Mouse (Mus musculus) liver, embryonic 15.5 days (tissue): ENCODE data around the gene Thtpa. TPM values are rescaled to one million over a fixed set of nuclear protein-coding genes. Genes with fewer than 3 reads are reported as not detected.

Source experiments
- ATAC-seq: fragments of 200-750 bp; cut with Nextera tagmentation; 2 replicates; pipeline ENCODE4 v1.8.0; 2017; ENCODE audit warnings: moderate number of reproducible peaks, mild to moderate bottlenecking, moderate library complexity; ENCODE audit not compliant: insufficient read depth
- H3K27ac ChIP-seq: fragments of 300-500 bp; sonication (generic); replicated peaks from 2 replicates; pipeline ENCODE4 v1.5.1; 2015; ENCODE audit warnings: mild to moderate bottlenecking, inconsistent platforms
- H3K27me3 ChIP-seq: fragments of 300-500 bp; sonication (generic); 2 replicates; pipeline ENCODE4 v1.6.1; 2015; ENCODE audit warnings: mild to moderate bottlenecking, inconsistent platforms
- H3K36me3 ChIP-seq: fragments of 300-500 bp; sonication (generic); replicated peaks from 2 replicates; pipeline ENCODE4 v1.6.1; 2015; ENCODE audit warnings: moderate library complexity, mild to moderate bottlenecking, inconsistent platforms
- H3K4me1 ChIP-seq: fragments of 300-500 bp; sonication (generic); replicated peaks from 2 replicates; pipeline ENCODE4 v1.6.1; 2015; ENCODE audit warnings: inconsistent platforms
- H3K4me2 ChIP-seq: fragments of 300-500 bp; sonication (generic); 2 replicates; pipeline ENCODE4 v1.6.1; 2015; ENCODE audit warnings: moderate library complexity, mild to moderate bottlenecking, inconsistent platforms
- H3K4me3 ChIP-seq: fragments of 300-500 bp; sonication (generic); replicated peaks from 2 replicates; pipeline ENCODE4 v1.5.1; 2015; ENCODE audit warnings: mild to moderate bottlenecking, inconsistent platforms
- H3K9ac ChIP-seq: fragments of 300-500 bp; sonication (generic); 2 replicates; pipeline ENCODE4 v1.6.1; 2015; ENCODE audit warnings: moderate library complexity, mild to moderate bottlenecking, inconsistent platforms
- H3K9me3 ChIP-seq: fragments of 300-500 bp; sonication (generic); replicated peaks from 2 replicates; pipeline ENCODE4 v1.6.1; 2016; ENCODE audit warnings: inconsistent platforms
- WGBS: fragments of 180-500 bp; shearing (Covaris S2); methylation state at CpG from one replicate; pipeline ENCODE4 v1.1.7; 2015; ENCODE audit warnings: mixed read lengths; ENCODE audit not compliant: insufficient replicate concordance; 5-methylcytosine and 5-hydroxymethylcytosine counted together
- polyA plus RNA-seq: library from polyadenylated mRNA; unstranded; fragments of >200 nt; fragmentation: Nextera tagmentation; extraction: Ambion mirVana; gene quantifications from 2 replicates; pipeline ENCODE4 v1.2.1, GENCODE M21; 2015

Gene Thtpa
- polyA plus RNA-seq, 1 experiment from 2014 or later, result 4.4 TPM

DNA sequence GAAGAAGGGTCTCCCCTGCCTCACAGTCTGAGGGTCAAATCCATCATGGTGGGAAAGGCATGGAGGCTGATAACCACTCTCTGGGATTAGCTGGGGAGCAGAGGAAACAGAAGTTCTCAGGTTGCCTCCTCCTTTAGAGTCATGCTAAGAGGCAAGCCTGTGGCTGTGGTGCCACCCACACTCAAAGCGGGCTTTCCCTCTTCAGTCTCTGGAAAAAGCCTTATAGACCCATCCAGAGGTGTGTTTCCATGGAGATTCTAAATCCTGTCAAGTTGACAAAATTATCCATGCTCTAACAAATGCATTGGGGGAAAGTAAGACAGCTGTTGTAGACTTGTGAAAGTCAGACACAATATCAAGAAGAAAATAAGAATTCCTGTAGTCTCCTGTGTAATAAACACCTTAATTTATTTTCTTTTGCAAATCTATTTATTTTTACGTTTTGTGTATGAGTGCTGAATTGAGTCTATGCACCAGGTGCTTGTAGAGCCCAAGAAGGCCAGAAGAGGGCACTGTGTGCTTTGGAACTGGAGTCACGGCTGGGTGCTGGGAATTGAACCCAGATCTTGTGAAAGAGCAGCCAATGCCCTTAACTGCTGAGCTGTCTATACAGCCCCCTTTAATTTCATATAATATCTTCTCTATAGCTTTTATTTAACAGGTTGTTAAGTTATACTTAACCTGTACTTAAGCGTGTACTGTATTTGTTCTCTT lies 25.0 kb downstream of the Thtpa start:
- Histone ChIP-seq H3K27ac (no peak overlapping the region), H3K4me2 (no peak overlapping the region), H3K9ac (no peak overlapping the region), H3K4me3 (no peak overlapping the region), H3K4me1 (peaks cover 7% of the 10 kb centered on the region), H3K27me3 (peaks cover 62% of the 10 kb centered on the region), H3K36me3 (no peaks in the 10 kb centered on the region), H3K9me3 (no peaks in the 10 kb centered on the region)
- WGBS, result 45% methylated on average over 4 of the region's 4 CpGs
- no peak for ATAC-seq

- 0 out of 2 replicates have a peak overlapping the region, but pooled peaks have one; percentile 13 for H3K4me2 ChIP-seq
- H3K9me3 ChIP-seq, result no peaks in the 10 kb centered on the region
- ATAC-seq, result no peak
- H3K4me3 ChIP-seq, result no peak overlapping the region
- WGBS, result 4% methylated on average over 5 of the region's 5 CpGs
- no peaks in the 10 kb centered on the region for H3K4me1 ChIP-seq
- no peaks in the 10 kb centered on the region for H3K36me3 ChIP-seq
- H3K27me3 ChIP-seq, result peaks cover 39% of the 10 kb centered on the region
- no peak overlapping the region for H3K9ac ChIP-seq
- H3K27ac ChIP-seq, result no peak overlapping the region
These were observed 27.4 kb downstream of the Thtpa start for GRCm38 (mm10) chr14:55121947-55122346.

DNA sequence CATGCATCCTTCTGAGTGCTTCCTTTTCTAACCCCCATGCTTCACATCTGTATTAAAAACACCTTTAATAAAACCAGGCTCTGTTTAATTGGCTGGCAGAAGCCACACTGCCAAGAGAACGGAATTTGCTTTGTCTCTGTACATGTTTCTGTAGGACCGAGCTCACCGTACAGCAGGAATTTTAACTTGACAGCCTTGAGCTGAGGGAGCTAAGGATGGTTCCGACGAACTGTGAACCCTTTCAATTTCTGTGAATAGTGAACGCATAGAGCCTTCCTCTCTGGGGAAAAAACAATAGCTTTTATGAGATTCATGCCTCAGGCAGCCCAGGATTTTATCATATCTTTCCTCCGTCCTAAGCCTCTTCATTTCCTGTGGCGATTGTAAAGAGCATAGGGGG lies 27.8 kb downstream of the Thtpa start:
- no peaks in the 10 kb centered on the region for H3K9me3 ChIP-seq
- 0 out of 2 replicates have a peak overlapping the region, but pooled peaks have one; percentile 13 for H3K4me2 ChIP-seq
- no peak overlapping the region for H3K9ac ChIP-seq
- no peaks in the 10 kb centered on the region for H3K36me3 ChIP-seq
- peaks cover 34% of the 10 kb centered on the region for H3K27me3 ChIP-seq
- no peaks in the 10 kb centered on the region for H3K4me1 ChIP-seq
- WGBS, result 24% methylated on average over 8 of the region's 8 CpGs
- no peak overlapping the region for H3K27ac ChIP-seq
- no peak overlapping the region for H3K4me3 ChIP-seq
- ATAC-seq, result no peak

DNA sequence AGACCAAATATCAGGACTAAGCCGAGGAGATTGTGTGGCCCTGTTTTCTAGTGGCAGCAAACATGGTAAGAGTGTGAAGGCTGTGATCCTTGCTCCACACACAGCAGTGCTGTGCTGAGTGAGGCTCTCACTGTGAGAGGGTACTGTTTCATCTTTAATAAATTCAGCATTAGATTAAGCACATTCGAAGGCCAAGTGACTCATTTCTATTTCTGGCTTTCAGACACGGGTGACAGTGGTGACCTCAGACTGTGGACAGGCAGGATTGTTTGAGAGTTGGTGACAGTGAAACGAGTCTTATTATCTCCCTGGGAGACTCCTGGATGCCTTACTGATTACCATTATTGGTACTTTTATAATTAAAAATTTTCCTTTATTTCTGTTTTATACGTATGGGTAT lies 31.1 kb downstream of the Thtpa start:
- H3K9ac ChIP-seq, result no peak overlapping the region
- H3K36me3 ChIP-seq, result no peaks in the 10 kb centered on the region
- H3K9me3 ChIP-seq, result no peaks in the 10 kb centered on the region
- no peak overlapping the region for H3K4me3 ChIP-seq
- H3K4me2 ChIP-seq, result no peak overlapping the region
- ATAC-seq, result no peak
- H3K27me3 ChIP-seq, result peaks cover 26% of the 10 kb centered on the region; the same call in 1 of the 2 replicates
- WGBS, result 54% methylated on average over 5 of the region's 5 CpGs
- no peaks in the 10 kb centered on the region for H3K4me1 ChIP-seq
- no peak overlapping the region for H3K27ac ChIP-seq

GRCm38 (mm10) chr14:55126521-55126920 lies 31.9 kb downstream of the Thtpa start:
- ATAC-seq, result no peak
- H3K9ac ChIP-seq, result no peak overlapping the region
- no peaks in the 10 kb centered on the region for H3K9me3 ChIP-seq
- no peaks in the 10 kb centered on the region for H3K4me1 ChIP-seq
- H3K36me3 ChIP-seq, result no peaks in the 10 kb centered on the region
- H3K4me2 ChIP-seq, result no peak overlapping the region
- no peak overlapping the region for H3K4me3 ChIP-seq
- no peak overlapping the region for H3K27ac ChIP-seq
- WGBS, result 62% methylated on average over 7 of the region's 7 CpGs
- H3K27me3 ChIP-seq, result peaks cover 26% of the 10 kb centered on the region; the same call in 1 of the 2 replicates

GRCm38 (mm10) chr14:55135676-55136075 lies 41.1 kb downstream of the Thtpa start:
- ATAC-seq, result no peak
- H3K4me3 ChIP-seq, result no peak overlapping the region
- H3K4me1 ChIP-seq, result no peaks in the 10 kb centered on the region
- no peaks in the 10 kb centered on the region for H3K9me3 ChIP-seq
- no peaks in the 10 kb centered on the region for H3K36me3 ChIP-seq
- H3K9ac ChIP-seq, result no peak overlapping the region
- peaks cover 7% of the 10 kb centered on the region; the same call in 1 of the 2 replicates for H3K27me3 ChIP-seq
- H3K4me2 ChIP-seq, result no peak overlapping the region
- WGBS, result 69% methylated on average over 8 of the region's 8 CpGs
- H3K27ac ChIP-seq, result no peak overlapping the region

- Histone ChIP-seq H3K36me3 (no peaks in the 10 kb centered on the region), H3K4me1 (no peaks in the 10 kb centered on the region), H3K27ac (no peak overlapping the region), H3K9me3 (no peaks in the 10 kb centered on the region), H3K9ac (no peak overlapping the region), H3K4me3 (no peak overlapping the region), H3K27me3 (peaks cover 7% of the 10 kb centered on the region; the same call in 1 of the 2 replicates), H3K4me2 (no peak overlapping the region)
- no peak for ATAC-seq
- WGBS, result 33% methylated on average over 7 of the region's 7 CpGs
These were observed 44.7 kb downstream of the Thtpa start for GRCm38 (mm10) chr14:55139313-55139712.

GRCm38 (mm10) chr14:55146324-55146723 lies 51.7 kb downstream of the Thtpa start:
- no peaks in the 10 kb centered on the region; the same call in 1 of the 2 replicates for H3K4me1 ChIP-seq
- no peaks in the 10 kb centered on the region for H3K9me3 ChIP-seq
- 73% methylated on average over 1 of the region's 1 CpGs for WGBS
- ATAC-seq, result no peak
- no peaks in the 10 kb centered on the region for H3K27me3 ChIP-seq
- no peak overlapping the region for H3K27ac ChIP-seq
- no peak overlapping the region for H3K4me2 ChIP-seq
- no peak overlapping the region for H3K4me3 ChIP-seq
- H3K36me3 ChIP-seq, result no peaks in the 10 kb centered on the region
- H3K9ac ChIP-seq, result no peak overlapping the region

DNA sequence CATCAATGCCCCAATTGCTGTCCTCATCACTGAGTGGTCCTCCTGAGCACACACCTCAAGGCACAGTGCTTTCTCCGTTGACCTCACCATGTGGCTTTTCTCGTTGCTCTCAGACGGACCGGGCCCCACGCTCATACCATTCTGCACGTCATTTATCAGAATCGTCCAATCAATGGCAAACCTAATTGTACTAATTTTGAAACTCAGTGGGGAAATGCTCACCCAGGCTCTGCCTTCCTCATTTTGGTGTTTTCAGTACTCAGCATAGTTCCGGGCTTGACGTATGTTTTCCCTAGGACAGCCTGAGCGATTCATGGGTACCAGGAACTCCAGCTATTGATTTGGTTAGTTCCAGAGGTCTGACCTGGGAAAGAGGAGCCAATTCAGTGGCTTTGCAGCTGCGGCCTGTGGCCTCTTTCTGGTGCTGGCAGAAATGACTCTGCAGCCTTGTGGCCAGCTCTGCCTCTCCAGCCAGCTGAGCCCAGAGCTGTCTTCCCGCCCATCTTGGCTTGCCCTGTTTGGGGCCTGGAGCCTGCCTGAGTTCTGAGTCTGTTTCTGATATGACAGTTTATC lies 52.3 kb downstream of the Thtpa start:
- H3K36me3 ChIP-seq, result no peaks in the 10 kb centered on the region
- no peak overlapping the region for H3K4me2 ChIP-seq
- WGBS, result 53% methylated on average over 12 of the region's 12 CpGs
- no peaks in the 10 kb centered on the region for H3K9me3 ChIP-seq
- H3K4me1 ChIP-seq, result no peaks in the 10 kb centered on the region; the same call in 1 of the 2 replicates
- no peak overlapping the region for H3K4me3 ChIP-seq
- no peak for ATAC-seq
- no peak overlapping the region for H3K9ac ChIP-seq
- no peak overlapping the region for H3K27ac ChIP-seq
- no peaks in the 10 kb centered on the region for H3K27me3 ChIP-seq

DNA sequence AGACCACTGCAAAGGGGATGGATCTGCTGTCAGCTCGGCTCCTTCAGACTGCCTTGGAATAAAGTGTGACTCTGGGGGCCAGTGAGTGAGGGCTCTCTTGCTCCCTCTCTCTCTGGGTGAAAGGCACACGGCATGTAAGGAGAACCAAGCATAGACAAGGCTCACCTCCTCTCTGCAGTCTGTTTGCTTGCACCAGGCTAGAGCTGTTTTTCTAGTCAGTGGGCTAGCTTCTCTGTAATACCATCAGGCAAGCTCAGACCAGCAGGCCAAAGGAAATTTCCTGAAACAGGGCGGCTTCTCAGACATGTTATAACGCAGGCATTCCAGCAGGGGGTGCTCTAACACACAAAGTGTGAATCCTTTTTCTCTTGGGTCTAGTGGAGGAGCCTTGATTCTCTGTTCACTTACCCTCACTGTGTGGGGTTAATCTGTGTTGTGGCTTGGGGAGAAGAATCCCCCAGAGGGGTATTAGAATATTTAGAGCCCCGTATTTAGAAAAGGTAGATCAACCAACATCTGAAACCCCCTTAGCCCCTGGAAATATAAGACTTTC lies 53.9 kb downstream of the Thtpa start:
- no peak for ATAC-seq
- H3K4me1 ChIP-seq, result no peaks in the 10 kb centered on the region; the same call in 1 of the 2 replicates
- 28% methylated on average over 5 of the region's 5 CpGs for WGBS
- H3K4me3 ChIP-seq, result no peak overlapping the region
- H3K4me2 ChIP-seq, result no peak overlapping the region
- no peaks in the 10 kb centered on the region for H3K9me3 ChIP-seq
- no peak overlapping the region for H3K9ac ChIP-seq
- no peaks in the 10 kb centered on the region for H3K36me3 ChIP-seq
- no peaks in the 10 kb centered on the region for H3K27me3 ChIP-seq
- no peak overlapping the region for H3K27ac ChIP-seq
